Mouse (Mus musculus) layer of hippocampus, adult 18-20 months (tissue): ENCODE measurements around the gene Snx29. TPM values are rescaled to one million over a fixed set of nuclear protein-coding genes. Genes with fewer than 3 reads are reported as not detected.

ENCODE experiments used
- DNase-seq, 2 experiments: peaks; one replicate each; pipeline ENCODE4 v3.0.0; 2022; ENCODE audit warnings: low spot score in 2 of 2
- total RNA-seq, 2 experiments: library from RNA; stranded (reverse); gene quantifications; 2 replicates each; pipeline ENCODE4 v1.2.3; 2021

Snx29 gene
- total RNA-seq, 2 experiments from 2014 or later: 20.5 to 24.6 TPM

GRCm38 (mm10) chr16:11670971-11671310 lies 348.2 kb downstream of the Snx29 start:
- no peak for DNase-seq

GRCm38 (mm10) chr16:11676006-11676405 lies 353.3 kb downstream of the Snx29 start:
- DNase-seq: no peak

GRCm38 (mm10) chr16:11685264-11685663 lies 362.6 kb downstream of the Snx29 start:
- DNase-seq: no peak

GRCm38 (mm10) chr16:11685735-11686340 lies 363.1 kb downstream of the Snx29 start:
- no peak for DNase-seq

GRCm38 (mm10) chr16:11687836-11688235 lies 365.1 kb downstream of the Snx29 start:
- no peak for DNase-seq

- no peak for DNase-seq
These were observed 365.7 kb downstream of the Snx29 start for GRCm38 (mm10) chr16:11688281-11689005.

GRCm38 (mm10) chr16:11690097-11690496 lies 367.4 kb downstream of the Snx29 start:
- DNase-seq: peak in 1 of 2 experiments; percentile 20

- peak in 1 of 2 experiments; percentile 39 for DNase-seq
These were observed 368.0 kb downstream of the Snx29 start for GRCm38 (mm10) chr16:11690756-11691155.

GRCm38 (mm10) chr16:11691487-11692200 lies 368.9 kb downstream of the Snx29 start:
- DNase-seq: peak in 1 of 2 experiments; percentile 52

GRCm38 (mm10) chr16:11692744-11693143 lies 370.0 kb downstream of the Snx29 start:
- DNase-seq: no peak

- no peak for DNase-seq
These were observed 371.7 kb downstream of the Snx29 start for GRCm38 (mm10) chr16:11694386-11694785.

GRCm38 (mm10) chr16:11696767-11697166 lies 374.1 kb downstream of the Snx29 start:
- DNase-seq: no peak

- DNase-seq: peak; percentile 16 to 65
These were observed 375.1 kb downstream of the Snx29 start for GRCm38 (mm10) chr16:11697710-11698357.

- DNase-seq: no peak
These were observed 378.9 kb downstream of the Snx29 start for GRCm38 (mm10) chr16:11701579-11701978.

GRCm38 (mm10) chr16:11704096-11704495 lies 381.4 kb downstream of the Snx29 start:
- DNase-seq: no peak

GRCm38 (mm10) chr16:11705456-11705855 lies 382.7 kb downstream of the Snx29 start:
- DNase-seq: no peak

GRCm38 (mm10) chr16:11708097-11708496 lies 385.4 kb downstream of the Snx29 start:
- no peak for DNase-seq

- DNase-seq: no peak
These were observed 386.7 kb downstream of the Snx29 start for GRCm38 (mm10) chr16:11709382-11709781.

- DNase-seq: no peak
These were observed 387.4 kb downstream of the Snx29 start for GRCm38 (mm10) chr16:11709999-11710667.

- DNase-seq: no peak
These were observed 390.7 kb downstream of the Snx29 start for GRCm38 (mm10) chr16:11713265-11713865.

GRCm38 (mm10) chr16:11716932-11717331 lies 394.2 kb downstream of the Snx29 start:
- DNase-seq: no peak
